Mouse (Mus musculus) cerebellum, adult 2 months (tissue): Measurements from ENCODE around the gene Tmed9. TPM values are rescaled to one million over a fixed set of nuclear protein-coding genes. Genes with fewer than 3 reads are reported as not detected.
"Not testable (repeated sequence)": the region's sequence is repeated elsewhere in the genome, so short reads cannot be mapped to it uniquely, and the experiment has no call there.

ENCODE experiments used
- DNase-seq, 2 experiments: peaks; one replicate each; pipeline ENCODE4 v3.0.0; 2021
- H3K27ac ChIP-seq: fragments of 200-500 bp; 2 replicates; pipeline ENCODE4 v1.5.1; 2012; ENCODE audit warnings: low read length, control low read depth, inconsistent platforms; ENCODE audit not compliant: insufficient read depth
- H3K27me3 ChIP-seq: fragments of 200-500 bp; 2 replicates; pipeline ENCODE4 v1.6.1; 2012; ENCODE audit warnings: inconsistent platforms, mild to moderate bottlenecking, low read length, moderate library complexity; ENCODE audit not compliant: control insufficient read depth, insufficient read depth
- H3K4me1 ChIP-seq: fragments of 200-500 bp; 2 replicates; pipeline ENCODE4 v1.6.1; 2011; ENCODE audit warnings: low read length; ENCODE audit not compliant: control insufficient read depth, insufficient read depth
- H3K4me3 ChIP-seq: fragments of 200-500 bp; replicated peaks from 2 replicates; pipeline ENCODE3; 2011; ENCODE audit warnings: mild to moderate bottlenecking, low read depth, low read length, control low read depth; ENCODE audit not compliant: insufficient read depth
- CTCF ChIP-seq: fragments of 200-500 bp; IDR thresholded peaks from 2 replicates; pipeline ENCODE4 v1.5.1; 2011; ENCODE audit warnings: low read depth, mild to moderate bottlenecking, control low read depth, low read length, moderate library complexity, borderline replicate concordance; ENCODE audit not compliant: insufficient read depth
- POLR2A ChIP-seq: fragments of 200-500 bp; IDR thresholded peaks from 2 replicates; pipeline ENCODE4 v1.6.1; 2011; ENCODE audit warnings: low read length, control low read depth, borderline replicate concordance; ENCODE audit not compliant: insufficient read depth
- WGBS: fragments of 180-500 bp; shearing (Covaris S2); methylation state at CpG from one replicate; pipeline ENCODE4 v1.1.7; 2018; 5-methylcytosine and 5-hydroxymethylcytosine counted together
- polyA plus RNA-seq: library from polyadenylated mRNA; depleted of rRNA; stranded (reverse); fragments of >200 nt; gene quantifications from 2 replicates; pipeline ENCODE4 v1.2.3, GENCODE M21; 2012

The Tmed9 gene
- polyA plus RNA-seq, 1 experiment = 113 TPM

DNA sequence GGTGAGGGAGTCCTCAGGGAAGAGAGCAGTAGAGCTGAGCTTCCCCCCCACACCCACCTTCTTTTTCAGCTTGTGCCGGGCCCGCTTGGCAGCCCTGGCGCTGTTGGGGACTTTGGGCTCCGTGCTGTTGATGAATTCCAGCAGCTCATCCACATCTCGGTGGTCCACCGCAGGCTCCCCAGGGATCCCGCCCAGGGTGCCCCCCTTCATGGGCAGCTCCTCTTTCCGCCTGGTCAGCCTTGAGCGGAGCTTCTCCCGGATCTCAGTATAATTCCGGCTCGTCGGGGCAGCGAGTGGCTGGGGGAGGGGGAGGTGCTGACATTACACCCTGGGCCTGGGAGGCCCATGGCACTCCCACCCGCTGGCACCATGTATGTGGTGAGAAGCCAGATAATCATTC lies 24.5 kb upstream of the Tmed9 start:
- no peak for DNase-seq
- no peaks in the 10 kb centered on the region for H3K27me3 ChIP-seq
- no peak overlapping the region for H3K4me3 ChIP-seq
- 75% methylated on average over 15 of the region's 15 CpGs for WGBS
- H3K4me1 ChIP-seq = no peaks in the 10 kb centered on the region
- TF ChIP-seq POLR2A (no peak), CTCF (no peak)
- no peak overlapping the region for H3K27ac ChIP-seq

DNA sequence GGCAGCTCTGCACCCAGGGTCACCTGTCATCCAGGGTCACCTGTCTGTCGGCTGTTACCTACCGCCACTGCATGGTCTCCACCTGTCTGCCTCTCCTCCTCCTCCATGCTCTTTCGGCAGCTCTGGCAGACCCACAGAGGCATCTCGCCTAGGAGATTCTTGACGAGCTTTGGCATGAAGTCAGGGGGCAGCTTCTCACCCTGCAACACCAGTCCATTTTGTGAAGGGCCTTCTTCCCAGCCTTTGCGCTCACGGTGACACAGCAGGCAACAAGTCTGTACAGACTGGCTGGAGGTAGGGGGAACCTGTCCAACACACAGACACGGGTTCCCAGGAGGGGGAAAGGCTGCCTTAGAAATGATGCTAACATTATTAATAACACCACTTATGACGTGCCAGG lies 17.6 kb upstream of the Tmed9 start:
- no peak overlapping the region for H3K27ac ChIP-seq
- peaks cover 6% of the 10 kb centered on the region; the same call in 1 of the 2 replicates for H3K4me1 ChIP-seq
- DNase-seq = no peak
- WGBS = 51% methylated on average over 9 of the region's 9 CpGs
- no peaks in the 10 kb centered on the region for H3K27me3 ChIP-seq
- no peak overlapping the region for H3K4me3 ChIP-seq
- TF ChIP-seq CTCF (no peak), POLR2A (no peak)

DNA sequence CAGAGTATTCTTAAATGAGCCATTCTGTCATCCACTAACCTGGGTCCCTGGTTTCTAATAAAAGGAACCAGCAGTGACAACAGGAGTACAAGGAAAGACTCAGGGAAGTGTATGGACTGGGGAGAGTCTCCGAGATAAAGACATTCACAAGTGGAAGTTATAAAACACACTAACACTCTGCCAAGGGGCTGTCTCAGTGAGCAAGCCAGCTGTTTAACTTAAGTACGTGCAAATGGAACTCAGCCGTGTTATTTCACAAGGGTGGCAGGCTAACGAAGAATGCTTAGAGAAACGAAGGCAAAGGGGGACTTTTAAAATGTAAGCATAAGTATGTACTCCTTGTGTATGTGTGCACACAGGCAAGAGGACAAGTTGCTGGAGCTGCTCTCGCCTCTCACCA lies 16.0 kb upstream of the Tmed9 start:
- no peak overlapping the region for H3K4me3 ChIP-seq
- peaks cover 6% of the 10 kb centered on the region; the same call in 1 of the 2 replicates for H3K4me1 ChIP-seq
- no peak for DNase-seq
- 75% methylated on average over 6 of the region's 6 CpGs for WGBS
- no peak for TF ChIP-seq POLR2A
- no peak for TF ChIP-seq CTCF
- no peak overlapping the region for H3K27ac ChIP-seq
- H3K27me3 ChIP-seq = no peaks in the 10 kb centered on the region

DNA sequence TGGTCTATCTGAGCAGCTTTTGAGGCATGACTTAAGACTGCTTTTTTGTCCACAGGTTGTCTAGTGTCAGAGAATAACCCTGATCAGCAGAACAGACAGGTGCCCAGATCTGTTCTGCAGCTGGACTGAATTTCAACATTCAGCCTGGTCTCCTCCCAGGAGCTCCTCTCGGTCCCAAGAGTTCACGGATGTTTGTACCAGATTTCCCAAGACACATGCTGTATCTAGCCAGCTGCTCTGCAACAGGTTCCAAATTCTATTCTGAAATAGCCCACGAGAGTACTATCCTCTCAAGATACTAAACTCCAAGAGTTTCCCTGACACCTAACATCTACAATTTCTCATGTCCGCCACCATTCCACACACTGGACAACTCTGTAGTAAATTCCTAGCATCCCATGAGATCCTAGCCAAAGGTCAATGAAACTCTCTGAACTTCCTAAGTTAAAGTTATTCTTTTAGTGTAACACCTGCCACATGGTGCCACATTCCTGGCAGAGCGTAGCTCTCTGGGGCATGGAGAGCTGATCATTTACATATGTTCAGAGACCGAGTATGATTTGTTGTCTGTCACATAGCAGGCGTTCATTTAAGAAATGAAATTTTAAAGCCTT lies 10.2 kb upstream of the Tmed9 start:
- Histone ChIP-seq H3K4me3 (no peak overlapping the region), H3K27ac (no peak overlapping the region), H3K4me1 (peaks cover 7% of the 10 kb centered on the region), H3K27me3 (no peaks in the 10 kb centered on the region)
- DNase-seq = no peak
- WGBS = 32% methylated on average over 7 of the region's 7 CpGs
- TF ChIP-seq POLR2A = no peak

DNA sequence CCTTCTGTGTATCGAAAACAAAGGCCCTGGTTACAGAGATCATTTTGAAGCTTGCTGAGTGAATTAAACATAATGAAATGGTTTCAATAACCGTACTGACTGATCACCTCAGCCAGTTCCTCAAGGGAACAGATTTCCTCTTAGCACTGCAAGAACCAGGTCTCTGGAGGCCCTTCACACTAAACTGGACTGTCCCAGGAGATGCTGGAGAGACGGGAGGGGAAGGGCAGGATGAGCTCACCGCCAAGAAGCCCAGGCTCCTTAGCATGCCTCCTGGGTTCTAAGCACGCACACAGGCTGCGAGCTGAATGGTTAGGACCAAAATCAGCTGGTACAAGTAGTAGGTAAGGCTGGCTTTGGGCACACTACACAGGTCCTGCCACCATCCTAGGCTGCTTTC lies 6.5 kb upstream of the Tmed9 start:
- no peak for TF ChIP-seq POLR2A
- no peak for TF ChIP-seq CTCF
- H3K4me1 ChIP-seq = peaks cover 14% of the 10 kb centered on the region
- no peak overlapping the region for H3K4me3 ChIP-seq
- DNase-seq = no peak
- no peaks in the 10 kb centered on the region for H3K27me3 ChIP-seq
- no peak overlapping the region for H3K27ac ChIP-seq
- 67% methylated on average over 6 of the region's 6 CpGs for WGBS

DNA sequence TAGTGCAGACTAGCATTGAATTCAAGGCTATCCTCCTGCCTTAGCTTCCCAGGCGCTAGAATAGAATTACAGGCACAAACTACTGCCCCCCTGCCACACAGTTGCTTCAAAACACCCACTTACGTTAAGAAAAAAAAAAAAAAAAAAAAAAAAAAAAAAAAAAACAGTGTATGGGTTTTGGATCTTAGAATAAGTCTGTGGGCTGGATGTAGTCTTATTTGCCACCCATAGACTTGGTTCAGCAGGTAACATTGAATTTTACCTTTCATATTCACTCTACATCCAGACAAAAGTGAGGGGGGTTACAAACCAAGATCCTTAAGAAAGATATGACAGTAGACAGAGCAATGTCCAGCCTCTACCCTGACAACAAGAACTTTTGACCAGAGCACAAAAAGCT lies 5.6 kb upstream of the Tmed9 start:
- no peak for TF ChIP-seq POLR2A
- no peak for TF ChIP-seq CTCF
- Histone ChIP-seq H3K27me3 (no peaks in the 10 kb centered on the region), H3K27ac (no peak overlapping the region), H3K4me1 (peaks cover 16% of the 10 kb centered on the region), H3K4me3 (no peak overlapping the region)
- DNase-seq = no peak
- WGBS = 77% methylated on average over 2 of the region's 2 CpGs

DNA sequence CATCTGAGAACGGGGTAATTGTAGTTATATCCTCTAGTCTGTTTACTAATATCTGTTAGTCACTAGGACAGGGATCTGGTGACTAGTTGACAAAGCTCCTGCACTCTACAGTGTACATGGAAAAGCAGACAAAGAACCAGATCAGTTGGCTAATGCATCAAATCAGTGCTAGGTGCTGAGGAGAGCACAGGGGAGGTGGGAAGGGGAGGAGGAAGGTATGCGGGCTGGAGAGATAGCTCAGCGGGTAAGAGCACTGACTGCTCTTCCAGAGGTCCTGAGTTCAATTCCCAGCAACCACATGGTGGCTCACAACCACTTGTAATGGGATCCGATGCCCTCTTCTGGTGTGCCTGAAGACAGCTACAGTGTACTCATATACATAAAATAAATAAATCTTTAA lies 5.0 kb upstream of the Tmed9 start:
- WGBS = 87% methylated on average over 4 of the region's 4 CpGs
- not testable (repeated sequence) for H3K27ac ChIP-seq, H3K4me3 ChIP-seq, DNase-seq, H3K27me3 ChIP-seq
- H3K4me1 ChIP-seq = peaks cover 16% of the 10 kb centered on the region

DNA sequence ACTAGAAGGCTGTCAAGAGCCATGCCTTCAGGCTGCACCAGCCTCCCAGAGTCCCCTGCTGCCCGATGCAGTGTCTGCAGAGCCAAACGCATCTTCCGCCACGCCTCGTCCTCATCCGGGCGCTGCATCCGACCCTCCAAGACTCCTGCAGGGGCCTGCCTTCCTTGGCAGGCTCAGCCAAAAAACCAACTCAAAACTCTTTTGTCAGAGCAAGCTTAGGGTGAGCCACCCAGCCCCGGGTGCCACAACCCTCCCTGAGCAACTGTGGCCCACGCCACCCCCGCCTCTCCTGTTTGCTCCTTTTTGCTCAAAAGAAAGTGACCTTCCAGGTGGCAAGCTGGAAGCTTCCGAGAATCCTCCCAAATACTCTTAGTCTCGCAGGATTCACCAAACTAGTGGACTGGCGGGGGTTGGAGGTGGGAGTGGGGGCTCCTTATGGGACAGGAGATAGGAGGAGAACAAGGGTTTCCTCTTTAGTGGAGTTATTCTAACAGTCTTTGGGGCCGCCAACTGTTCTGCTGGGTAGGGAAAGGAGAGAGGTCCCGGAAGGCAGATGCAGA lies 3.7 kb upstream of the Tmed9 start:
- WGBS = 2% methylated on average over 16 of the region's 16 CpGs
- peak; percentile 29 to 38 for DNase-seq
- TF ChIP-seq POLR2A (no peak), CTCF (no peak)
- H3K27me3 ChIP-seq = no peaks in the 10 kb centered on the region
- peak overlapping the region; percentile 86 for H3K4me3 ChIP-seq
- no peak overlapping the region for H3K27ac ChIP-seq
- peaks cover 16% of the 10 kb centered on the region for H3K4me1 ChIP-seq
